Mouse (Mus musculus) MEL (cell line): ENCODE data around the gene Necap2. TPM values are rescaled to one million over a fixed set of nuclear protein-coding genes. Genes with fewer than 3 reads are reported as not detected.

Experiments used
- DNase-seq: peaks from one replicate; pipeline ENCODE4 v3.0.0; 2011; ENCODE audit warnings: low read depth, low spot score
- H3K27ac ChIP-seq: 2 replicates; pipeline ENCODE4 v1.5.1; 2012; ENCODE audit warnings: low read depth, mild to moderate bottlenecking, control low read depth, low read length, moderate library complexity; ENCODE audit not compliant: control insufficient read depth
- H3K27me3 ChIP-seq, 2 experiments: fragments of 150-350 bp in 1 of 2; sonication (generic) in 1 of 2; 2 replicates each; pipeline ENCODE4 v1.6.1; 2012; ENCODE audit warnings: low read length in 2 of 2, mild to moderate bottlenecking in 2 of 2, improper control_type of control experiment in 1 of 2, moderate library complexity in 1 of 2; ENCODE audit not compliant: insufficient read depth in 2 of 2, control insufficient read depth in 1 of 2
- H3K36me3 ChIP-seq, 2 experiments: 2 replicates each; pipeline ENCODE4 v1.6.1; 2012 to 2014; ENCODE audit warnings: low read length in 2 of 2, improper control_type of control experiment in 1 of 2, inconsistent platforms in 1 of 2, mild to moderate bottlenecking in 1 of 2; ENCODE audit not compliant: insufficient read depth in 2 of 2, control insufficient read depth in 1 of 2
- H3K4me1 ChIP-seq, 2 experiments: fragments of 150-350 bp in 1 of 2; sonication (generic) in 1 of 2; 2 replicates each; pipeline ENCODE4 v1.6.1; 2012; ENCODE audit warnings: low read length in 2 of 2, improper control_type of control experiment in 1 of 2, mild to moderate bottlenecking in 1 of 2; ENCODE audit not compliant: insufficient read depth in 2 of 2, control insufficient read depth in 1 of 2
- H3K4me3 ChIP-seq, 2 experiments: fragments of 150-350 bp in 1 of 2; sonication (generic) in 1 of 2; 2 replicates each; pipeline ENCODE4 v1.5.1; 2012; ENCODE audit warnings: low read depth in 2 of 2, low read length in 2 of 2, mild to moderate bottlenecking in 2 of 2, moderate library complexity in 2 of 2, control low read depth in 1 of 2, improper control_type of control experiment in 1 of 2; ENCODE audit not compliant: control insufficient read depth in 1 of 2, insufficient read depth in 1 of 2
- H3K79me2 ChIP-seq: 2 replicates; pipeline ENCODE4 v1.6.1; 2012; ENCODE audit warnings: mild to moderate bottlenecking, low read length, moderate library complexity; ENCODE audit not compliant: control insufficient read depth, poor library complexity, insufficient read depth
- H3K9ac ChIP-seq: 2 replicates; pipeline ENCODE4 v1.6.1; 2012; ENCODE audit warnings: low read depth, mild to moderate bottlenecking, control low read depth, low read length, moderate library complexity; ENCODE audit not compliant: control insufficient read depth, poor library complexity, severe bottlenecking
- H3K9me3 ChIP-seq: fragments of 150-350 bp; sonication (generic); replicated peaks from 2 replicates; pipeline ENCODE4 v1.6.1; 2012; ENCODE audit warnings: mild to moderate bottlenecking, low read length, improper control_type of control experiment, moderate library complexity; ENCODE audit not compliant: insufficient read depth
- BHLHE40 ChIP-seq: IDR thresholded peaks from 2 replicates; pipeline ENCODE4 v1.6.1; 2012; ENCODE audit warnings: low read depth, mild to moderate bottlenecking, inconsistent platforms, low read length, improper control_type of control experiment, borderline replicate concordance
- CHD1 ChIP-seq: IDR thresholded peaks from 2 replicates; pipeline ENCODE4 v1.6.1; 2012; ENCODE audit warnings: low read depth, mild to moderate bottlenecking, inconsistent platforms, low read length, improper control_type of control experiment
- CHD2 ChIP-seq: IDR thresholded peaks from 2 replicates; pipeline ENCODE4 v1.6.1; 2011; ENCODE audit warnings: low read length, improper control_type of control experiment
- CTCF ChIP-seq, 3 experiments: IDR thresholded peaks in 2 of 3; conservative IDR thresholded peaks in 1 of 3; 2 replicates each; pipeline ENCODE4 v1.5.1; 2011 to 2012; ENCODE audit warnings: low read length in 3 of 3, low read depth in 2 of 3, mild to moderate bottlenecking in 2 of 3, improper control_type of control experiment in 1 of 3, inconsistent platforms in 1 of 3, mixed read lengths in 1 of 3, moderate library complexity in 1 of 3; ENCODE audit not compliant: control insufficient read depth in 1 of 3, insufficient read depth in 1 of 3, poor library complexity in 1 of 3, severe bottlenecking in 1 of 3
- E2F4 ChIP-seq: IDR thresholded peaks from 2 replicates; pipeline ENCODE4 v1.6.1; 2011; ENCODE audit warnings: low read depth, low read length, improper control_type of control experiment, borderline replicate concordance
- ELF1 ChIP-seq: IDR thresholded peaks from 2 replicates; pipeline ENCODE4 v1.6.1; 2014; ENCODE audit warnings: low read depth, mild to moderate bottlenecking, inconsistent platforms, low read length, improper control_type of control experiment, moderate library complexity
- GABPA ChIP-seq: IDR thresholded peaks from 2 replicates; pipeline ENCODE4 v1.6.1; 2012; ENCODE audit warnings: low read depth, mild to moderate bottlenecking, inconsistent platforms, low read length, improper control_type of control experiment, moderate library complexity
- HCFC1 ChIP-seq: IDR thresholded peaks from 2 replicates; pipeline ENCODE4 v1.6.1; 2012; ENCODE audit warnings: low read depth, mild to moderate bottlenecking, inconsistent platforms, low read length, improper control_type of control experiment, moderate library complexity
- MAFK ChIP-seq: IDR thresholded peaks from 2 replicates; pipeline ENCODE4 v1.6.1; 2011; ENCODE audit warnings: low read depth, mild to moderate bottlenecking, low read length, improper control_type of control experiment, borderline replicate concordance
- MAZ ChIP-seq: IDR thresholded peaks from 2 replicates; pipeline ENCODE4 v1.6.1; 2012; ENCODE audit warnings: low read depth, mild to moderate bottlenecking, inconsistent platforms, low read length, improper control_type of control experiment
- MXI1 ChIP-seq: IDR thresholded peaks from 2 replicates; pipeline ENCODE4 v1.6.1; 2011; ENCODE audit warnings: mild to moderate bottlenecking, low read depth, low read length, improper control_type of control experiment
- MYB ChIP-seq: IDR thresholded peaks from 2 replicates; pipeline ENCODE4 v1.6.1; 2011; ENCODE audit warnings: mild to moderate bottlenecking, low read depth, low read length, improper control_type of control experiment
- MYC ChIP-seq: IDR thresholded peaks from 2 replicates; pipeline ENCODE4 v1.6.1; 2011; ENCODE audit warnings: low read depth, mild to moderate bottlenecking, low read length, improper control_type of control experiment, moderate library complexity
- NELFE ChIP-seq: IDR thresholded peaks from 2 replicates; pipeline ENCODE4 v1.6.1; 2011; ENCODE audit warnings: low read depth, low read length, improper control_type of control experiment
- NRF1 ChIP-seq: IDR thresholded peaks from 2 replicates; pipeline ENCODE4 v1.6.1; 2014; ENCODE audit warnings: low read depth, mild to moderate bottlenecking, inconsistent platforms, low read length, improper control_type of control experiment, moderate library complexity; ENCODE audit not compliant: poor library complexity, insufficient read depth, severe bottlenecking
- POLR2AphosphoS2 ChIP-seq: IDR thresholded peaks from 2 replicates; pipeline ENCODE4 v1.6.1; 2011; ENCODE audit warnings: low read length, improper control_type of control experiment
- POLR2AphosphoS5 ChIP-seq: IDR thresholded peaks from 2 replicates; pipeline ENCODE4 v1.6.1; 2012; ENCODE audit warnings: low read depth, borderline replicate concordance, mild to moderate bottlenecking, inconsistent platforms, low read length, moderate library complexity, mixed read lengths
- RAD21 ChIP-seq: IDR thresholded peaks from 2 replicates; pipeline ENCODE4 v1.6.1; 2011; ENCODE audit warnings: mild to moderate bottlenecking, low read depth, low read length, improper control_type of control experiment
- RCOR1 ChIP-seq: IDR thresholded peaks from 2 replicates; pipeline ENCODE4 v1.6.1; 2012; ENCODE audit warnings: low read depth, mild to moderate bottlenecking, inconsistent platforms, low read length, improper control_type of control experiment
- SMC3 ChIP-seq: IDR thresholded peaks from 2 replicates; pipeline ENCODE4 v1.6.1; 2011; ENCODE audit warnings: low read depth, low read length, improper control_type of control experiment
- TAL1 ChIP-seq: IDR thresholded peaks from 2 replicates; pipeline ENCODE4 v1.6.1; 2012; ENCODE audit warnings: mild to moderate bottlenecking, inconsistent platforms, low read length, moderate library complexity, mixed read lengths
- TCF12 ChIP-seq: IDR thresholded peaks from 2 replicates; pipeline ENCODE4 v1.6.1; 2014; ENCODE audit warnings: low read depth, mild to moderate bottlenecking, inconsistent platforms, low read length, improper control_type of control experiment, moderate library complexity
- USF1 ChIP-seq: IDR thresholded peaks from 2 replicates; pipeline ENCODE4 v1.6.1; 2014; ENCODE audit warnings: low read depth, mild to moderate bottlenecking, inconsistent platforms, low read length, improper control_type of control experiment, moderate library complexity
- USF2 ChIP-seq, 2 experiments: IDR thresholded peaks; 2 replicates each; pipeline ENCODE4 v1.6.1; 2011 to 2012; ENCODE audit warnings: improper control_type of control experiment in 2 of 2, low read length in 2 of 2, borderline replicate concordance in 1 of 2, inconsistent platforms in 1 of 2, low read depth in 1 of 2, mild to moderate bottlenecking in 1 of 2; ENCODE audit not compliant: insufficient read depth in 1 of 2
- ZC3H11A ChIP-seq: IDR thresholded peaks from 2 replicates; pipeline ENCODE4 v1.6.1; 2012; ENCODE audit warnings: low read depth, mild to moderate bottlenecking, inconsistent platforms, low read length, improper control_type of control experiment
- ZKSCAN1 ChIP-seq: IDR thresholded peaks from 2 replicates; pipeline ENCODE4 v1.6.1; 2012; ENCODE audit warnings: low read depth, mild to moderate bottlenecking, inconsistent platforms, low read length, improper control_type of control experiment, moderate library complexity
- ZMIZ1 ChIP-seq: IDR thresholded peaks from 2 replicates; pipeline ENCODE4 v1.6.1; 2012; ENCODE audit warnings: low read depth, mild to moderate bottlenecking, inconsistent platforms, low read length, improper control_type of control experiment, moderate library complexity
- ZNF384 ChIP-seq: IDR thresholded peaks from 2 replicates; pipeline ENCODE4 v1.6.1; 2012; ENCODE audit warnings: low read depth, mild to moderate bottlenecking, inconsistent platforms, low read length, improper control_type of control experiment
- polyA plus RNA-seq, 2 experiments: library from polyadenylated mRNA; stranded (reverse) in 1 of 2; unstranded in 1 of 2; fragments of >175 nt in 1 of 2; fragments of >200 nt in 1 of 2; gene quantifications; 2 replicates each; pipeline versions ENCODE4 v1.2.1 to v1.2.4; 2012; ENCODE audit warnings: low replicate concordance in 2 of 2, low read depth in 1 of 2; ENCODE audit not compliant: insufficient read length in 2 of 2, insufficient read depth in 1 of 2, missing spikeins in 1 of 2
- total RNA-seq: library from RNA; depleted of rRNA; stranded (reverse); fragments of 300-350 nt; gene quantifications from 2 replicates; pipeline ENCODE4 v1.2.3, GENCODE M21; 2012

Gene Necap2
- total and polyA plus RNA-seq, 3 experiments, result 57.4 to 75.6 TPM; not detected in 1

- Histone ChIP-seq H3K79me2 (no peaks in the 10 kb centered on the region), H3K4me3 (no peak overlapping the region), H3K9me3 (no peaks in the 10 kb centered on the region), H3K9ac (no peak overlapping the region), H3K27me3 (no peaks in the 10 kb centered on the region), H3K4me1 (no peaks in the 10 kb centered on the region), H3K27ac (no peak overlapping the region), H3K36me3 (no peaks in the 10 kb centered on the region)
- TF ChIP-seq ZNF384, result no peak
- TF ChIP-seq CHD2, result no peak
- no peak for TF ChIP-seq NRF1
- TF ChIP-seq MYB, result no peak
- no peak for TF ChIP-seq CTCF (IDR thresholded peaks at IDR 0.05 in 2 of 3, conservative IDR thresholded peaks at IDR 0.05 in 1 of 3; ENCODE audit: control insufficient read depth in 1 of 3, insufficient read depth in 1 of 3, low read depth in 2 of 3, low read length in 3 of 3, poor library complexity in 1 of 3, severe bottlenecking in 1 of 3)
- TF ChIP-seq TAL1, result no peak
- TF ChIP-seq USF1, result no peak
- no peak for TF ChIP-seq RAD21
- no peak for TF ChIP-seq ELF1
- TF ChIP-seq POLR2AphosphoS2, result no peak
- no peak for TF ChIP-seq ZMIZ1
- TF ChIP-seq TCF12, result no peak
- TF ChIP-seq E2F4, result no peak
- TF ChIP-seq NELFE, result no peak
- no peak for DNase-seq
Observed at GRCm38 (mm10) chr4:141048810-141049475, 29.2 kb downstream of the Necap2 start.

GRCm38 (mm10) chr4:141044816-141045215 is 33.3 kb downstream of the Necap2 start:
- Histone ChIP-seq H3K9me3 (no peaks in the 10 kb centered on the region), H3K27ac (no peak overlapping the region), H3K4me1 (no peaks in the 10 kb centered on the region), H3K79me2 (no peaks in the 10 kb centered on the region), H3K9ac (no peak overlapping the region), H3K36me3 (no peaks in the 10 kb centered on the region), H3K27me3 (no peaks in the 10 kb centered on the region), H3K4me3 (no peak overlapping the region)
- peak; percentile 61 for DNase-seq
- TF ChIP-seq CHD1 (no peak), MAZ (no peak), RCOR1 (no peak), MYC (no peak), RAD21 (peak; percentile 60), MXI1 (no peak), TCF12 (no peak), E2F4 (no peak), NRF1 (no peak), SMC3 (peak; percentile 63), POLR2AphosphoS2 (no peak), ZNF384 (peak; percentile 77), ZC3H11A (peak; percentile 29; the same call in 1 of the 2 replicates), MAFK (no peak), CTCF (IDR thresholded peaks at IDR 0.05 in 2 of 3, conservative IDR thresholded peaks at IDR 0.05 in 1 of 3; ENCODE audit: control insufficient read depth in 1 of 3, insufficient read depth in 1 of 3, low read depth in 2 of 3, low read length in 3 of 3, poor library complexity in 1 of 3, severe bottlenecking in 1 of 3) (peak; percentile 61 to 89 (median 74)), BHLHE40 (peak; percentile 16; the same call in 1 of the 2 replicates), TAL1 (no peak), ZKSCAN1 (no peak), GABPA (no peak), POLR2AphosphoS5 (no peak), ELF1 (no peak), USF1 (no peak), USF2 (IDR thresholded peaks at IDR 0.05; ENCODE audit: borderline replicate concordance in 1 of 2, insufficient read depth in 1 of 2, low read depth in 1 of 2, low read length in 2 of 2) (no peak), ZMIZ1 (no peak), HCFC1 (no peak)
